Mouse (Mus musculus): Measurements from ENCODE around the gene Trpm8. TPM values are rescaled to one million over a fixed set of nuclear protein-coding genes. Genes with fewer than 3 reads are reported as not detected.
A peak's percentile ranks its signal among the peaks of the same experiment; 100 is the strongest.

Trpm8 gene
- polyA plus RNA-seq, 1 experiment: 0.02 TPM

DNA sequence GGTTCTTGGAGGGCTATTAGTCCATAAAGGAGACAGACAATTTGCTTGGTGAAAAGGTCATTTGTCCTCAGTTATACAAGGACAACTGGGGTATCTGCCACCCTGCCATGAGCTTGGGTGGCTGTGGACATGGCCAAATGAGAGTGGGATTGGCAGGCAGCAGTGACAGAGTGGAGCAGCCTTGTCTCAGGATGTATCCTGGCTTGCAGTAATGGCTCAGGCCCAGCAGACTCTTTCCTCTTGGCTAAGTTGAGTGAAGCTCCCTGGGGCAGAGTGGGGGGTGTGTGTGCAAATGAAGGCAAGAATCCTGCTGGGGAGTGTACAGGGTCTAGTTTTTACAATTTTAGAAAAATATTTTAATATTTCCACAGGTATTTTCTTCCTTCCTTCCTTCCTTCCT lies 44.7 kb downstream of the Trpm8 start:
- TF ChIP-seq CEBPB (IDR thresholded peaks at IDR 0.05; ENCODE audit: insufficient read depth, poor library complexity, severe bottlenecking) (no peak), E2F4 (IDR thresholded peaks at IDR 0.05; ENCODE audit: insufficient read depth) (no peak), MYOD1 (IDR thresholded peaks at IDR 0.05; ENCODE audit: control insufficient read depth in 1 of 3, insufficient read length in 2 of 3, low read depth in 2 of 3) (no peak), REST (IDR thresholded peaks at IDR 0.05; ENCODE audit: insufficient read depth, insufficient read length) (no peak), TCF3 (IDR thresholded peaks at IDR 0.05; ENCODE audit: insufficient read length, low read depth) (no peak), POLR2A (IDR thresholded peaks at IDR 0.05; ENCODE audit: insufficient read length, low read depth) (no peak), TCF12 (IDR thresholded peaks at IDR 0.05; ENCODE audit: insufficient read depth, poor library complexity, severe bottlenecking) (no peak), SRF (IDR thresholded peaks at IDR 0.05; ENCODE audit: control insufficient read depth, insufficient read length, low read depth) (no peak), MYOG (IDR thresholded peaks at IDR 0.05; ENCODE audit: control insufficient read depth in 1 of 3, insufficient read depth in 1 of 3, insufficient read length in 2 of 3, low read depth in 2 of 3) (no peak), USF1 (IDR thresholded peaks at IDR 0.05; ENCODE audit: low read depth) (no peak), POLR2AphosphoS2 (IDR thresholded peaks at IDR 0.05; ENCODE audit: insufficient read length, low read depth) (no peak), MAX (IDR thresholded peaks at IDR 0.05; ENCODE audit: low read depth) (no peak)
- H3K79me2 ChIP-seq (ENCODE audit: control insufficient read depth, insufficient read depth): no peaks in the 10 kb centered on the region
- no peak overlapping the region for H3K4me3 ChIP-seq
- no peaks in the 10 kb centered on the region for H3K36me3 ChIP-seq (ENCODE audit: control insufficient read depth, insufficient read depth)
- H3K27me3 ChIP-seq (ENCODE audit: control insufficient read depth, insufficient read depth, insufficient read length): no peaks in the 10 kb centered on the region
- no peak overlapping the region for H3ac ChIP-seq (ENCODE audit: control insufficient read depth, insufficient read length)
- no peak overlapping the region for H3K4me2 ChIP-seq (ENCODE audit: low read depth)

- TF ChIP-seq SRF (IDR thresholded peaks at IDR 0.05; ENCODE audit: control insufficient read depth, insufficient read length, low read depth) (no peak), POLR2A (IDR thresholded peaks at IDR 0.05; ENCODE audit: insufficient read length, low read depth) (no peak), TCF3 (IDR thresholded peaks at IDR 0.05; ENCODE audit: insufficient read length, low read depth) (no peak), USF1 (IDR thresholded peaks at IDR 0.05; ENCODE audit: low read depth) (no peak)
- H3K4me3 ChIP-seq: no peak overlapping the region
- H3K79me2 ChIP-seq (ENCODE audit: control insufficient read depth, insufficient read depth): no peaks in the 10 kb centered on the region
- H3ac ChIP-seq (ENCODE audit: control insufficient read depth, insufficient read length): no peak overlapping the region
- H3K27me3 ChIP-seq (ENCODE audit: control insufficient read depth, insufficient read depth, insufficient read length): no peaks in the 10 kb centered on the region
- H3K36me3 ChIP-seq (ENCODE audit: control insufficient read depth, insufficient read depth): no peaks in the 10 kb centered on the region
- H3K4me2 ChIP-seq (ENCODE audit: low read depth): no peak overlapping the region
Measured at GRCm38 (mm10) chr1:88323101-88323500, 45.6 kb downstream of the Trpm8 start.

DNA sequence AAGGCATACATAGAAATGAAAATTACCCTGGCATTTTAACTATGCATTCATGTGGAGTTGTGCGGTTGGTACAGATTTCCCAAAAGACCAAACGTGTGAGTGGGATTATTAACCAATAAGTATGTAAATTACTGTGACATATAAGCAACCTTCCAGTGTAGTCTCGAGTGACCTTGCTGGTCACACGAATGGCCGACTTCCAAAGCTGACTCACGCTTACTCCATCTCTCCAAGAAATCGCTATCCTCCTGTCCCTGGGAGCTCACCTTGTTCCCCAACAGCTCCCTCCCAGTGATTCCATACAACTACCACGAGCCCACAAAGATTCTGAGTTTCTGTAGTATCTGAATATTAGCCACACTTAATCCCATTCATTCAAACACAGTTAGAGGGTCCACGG lies 62.0 kb downstream of the Trpm8 start:
- H3ac ChIP-seq (ENCODE audit: control insufficient read depth, insufficient read length): no peak overlapping the region
- H3K27me3 ChIP-seq (ENCODE audit: control insufficient read depth, insufficient read depth, insufficient read length): peaks cover 14% of the 10 kb centered on the region
- no peak overlapping the region for H3K4me2 ChIP-seq (ENCODE audit: low read depth)
- H3K36me3 ChIP-seq (ENCODE audit: control insufficient read depth, insufficient read depth): no peaks in the 10 kb centered on the region
- H3K4me3 ChIP-seq: no peak overlapping the region
- no peak for TF ChIP-seq POLR2AphosphoS2 (IDR thresholded peaks at IDR 0.05; ENCODE audit: insufficient read length, low read depth)
- no peak for TF ChIP-seq TCF12 (IDR thresholded peaks at IDR 0.05; ENCODE audit: insufficient read depth, poor library complexity, severe bottlenecking)
- TF ChIP-seq MYOG (IDR thresholded peaks at IDR 0.05; ENCODE audit: control insufficient read depth in 1 of 3, insufficient read depth in 1 of 3, insufficient read length in 2 of 3, low read depth in 2 of 3): no peak
- no peak for TF ChIP-seq MAX (IDR thresholded peaks at IDR 0.05; ENCODE audit: low read depth)
- TF ChIP-seq SRF (IDR thresholded peaks at IDR 0.05; ENCODE audit: control insufficient read depth, insufficient read length, low read depth): no peak
- no peak for TF ChIP-seq TCF3 (IDR thresholded peaks at IDR 0.05; ENCODE audit: insufficient read length, low read depth)
- TF ChIP-seq REST (IDR thresholded peaks at IDR 0.05; ENCODE audit: insufficient read depth, insufficient read length): no peak
- no peak for TF ChIP-seq MYOD1 (IDR thresholded peaks at IDR 0.05; ENCODE audit: control insufficient read depth in 1 of 3, insufficient read length in 2 of 3, low read depth in 2 of 3)
- TF ChIP-seq CEBPB (IDR thresholded peaks at IDR 0.05; ENCODE audit: insufficient read depth, poor library complexity, severe bottlenecking): no peak
- TF ChIP-seq E2F4 (IDR thresholded peaks at IDR 0.05; ENCODE audit: insufficient read depth): no peak
- TF ChIP-seq USF1 (IDR thresholded peaks at IDR 0.05; ENCODE audit: low read depth): no peak
- TF ChIP-seq POLR2A (IDR thresholded peaks at IDR 0.05; ENCODE audit: insufficient read length, low read depth): no peak
- H3K79me2 ChIP-seq (ENCODE audit: control insufficient read depth, insufficient read depth): no peaks in the 10 kb centered on the region

- Histone ChIP-seq H3K4me2 (ENCODE audit: low read depth) (no peak overlapping the region), H3ac (ENCODE audit: control insufficient read depth, insufficient read length) (no peak overlapping the region), H3K36me3 (ENCODE audit: control insufficient read depth, insufficient read depth) (no peaks in the 10 kb centered on the region), H3K4me3 (no peak overlapping the region), H3K79me2 (ENCODE audit: control insufficient read depth, insufficient read depth) (no peaks in the 10 kb centered on the region), H3K27me3 (ENCODE audit: control insufficient read depth, insufficient read depth, insufficient read length) (no peaks in the 10 kb centered on the region)
- TF ChIP-seq CEBPB (IDR thresholded peaks at IDR 0.05; ENCODE audit: insufficient read depth, poor library complexity, severe bottlenecking): no peak
- TF ChIP-seq MYOG (IDR thresholded peaks at IDR 0.05; ENCODE audit: control insufficient read depth in 1 of 3, insufficient read depth in 1 of 3, insufficient read length in 2 of 3, low read depth in 2 of 3): no peak
- TF ChIP-seq REST (IDR thresholded peaks at IDR 0.05; ENCODE audit: insufficient read depth, insufficient read length): no peak
- no peak for TF ChIP-seq MAX (IDR thresholded peaks at IDR 0.05; ENCODE audit: low read depth)
- TF ChIP-seq SRF (IDR thresholded peaks at IDR 0.05; ENCODE audit: control insufficient read depth, insufficient read length, low read depth): no peak
- no peak for TF ChIP-seq E2F4 (IDR thresholded peaks at IDR 0.05; ENCODE audit: insufficient read depth)
- TF ChIP-seq USF1 (IDR thresholded peaks at IDR 0.05; ENCODE audit: low read depth): no peak
Measured at GRCm38 (mm10) chr1:88342615-88343014, 65.2 kb downstream of the Trpm8 start.

GRCm38 (mm10) chr1:88345580-88345979 lies 68.1 kb downstream of the Trpm8 start:
- H3K36me3 ChIP-seq (ENCODE audit: control insufficient read depth, insufficient read depth): no peaks in the 10 kb centered on the region
- TF ChIP-seq POLR2AphosphoS2 (IDR thresholded peaks at IDR 0.05; ENCODE audit: insufficient read length, low read depth): no peak
- peak; percentile 85 for TF ChIP-seq CEBPB (IDR thresholded peaks at IDR 0.05; ENCODE audit: insufficient read depth, poor library complexity, severe bottlenecking)
- peak; percentile 11 for TF ChIP-seq TCF12 (IDR thresholded peaks at IDR 0.05; ENCODE audit: insufficient read depth, poor library complexity, severe bottlenecking)
- peak in 1 of 3 experiments; percentile 9 for TF ChIP-seq MYOD1 (IDR thresholded peaks at IDR 0.05; ENCODE audit: control insufficient read depth in 1 of 3, insufficient read length in 2 of 3, low read depth in 2 of 3)
- H3ac ChIP-seq (ENCODE audit: control insufficient read depth, insufficient read length): no peak overlapping the region
- H3K79me2 ChIP-seq (ENCODE audit: control insufficient read depth, insufficient read depth): no peaks in the 10 kb centered on the region
- H3K4me3 ChIP-seq: no peak overlapping the region
- no peaks in the 10 kb centered on the region for H3K27me3 ChIP-seq (ENCODE audit: control insufficient read depth, insufficient read depth, insufficient read length)
- peak overlapping the region; percentile 5 for H3K4me2 ChIP-seq (ENCODE audit: low read depth)
